Mouse (Mus musculus) left cerebral cortex, postnatal 10 days (tissue): ENCODE measurements around the gene Gcg. TPM values are rescaled to one million over a fixed set of nuclear protein-coding genes. Genes with fewer than 3 reads are reported as not detected.

ENCODE experiments used
- DNase-seq, 2 experiments: peaks; one replicate each; pipeline ENCODE4 v3.0.0; 2021 to 2022; ENCODE audit warnings: low spot score in 2 of 2, mixed read lengths in 1 of 2; ENCODE audit errors: extremely low spot score in 1 of 2
- intact Hi-C: fragments of 180-260 bp; cut with DNase I; formaldehyde crosslinking; loops from one replicate; pipeline ENCODE4 v1.15.1; 2025
- total RNA-seq, 2 experiments: library from RNA; stranded (reverse); gene quantifications; 2 replicates each; pipeline ENCODE4 v1.2.3; 2021

The Gcg gene
- total RNA-seq, 2 experiments from 2014 or later, result 0.41 to 1.5 TPM

GRCm38 (mm10) chr2:62463287-62463686 lies 20.2 kb downstream of the Gcg start:
- intact Hi-C loops, result no loop called here

GRCm38 (mm10) chr2:62462174-62462573 lies 21.3 kb downstream of the Gcg start:
- intact Hi-C loops, result no loop called here
- no peak for DNase-seq

More at GRCm38 (mm10) chr2:62463287-62463686, 20.2 kb downstream of the Gcg start:
- DNase-seq, result no peak

GRCm38 (mm10) chr2:62460815-62461450 lies 22.5 kb downstream of the Gcg start:
- DNase-seq, result no peak
- intact Hi-C loops, result no loop called here

GRCm38 (mm10) chr2:62460231-62460710 lies 23.2 kb downstream of the Gcg start:
- DNase-seq, result peak in 1 of 2 experiments; percentile 41
- intact Hi-C loops, result no loop called here

- intact Hi-C loops, result loop anchor here (2.0 to 5.0 kb wide), 5 partner anchors 112 to 807 kb away; no protein-coding TSS in a partner anchor
- no peak for DNase-seq
Measured at GRCm38 (mm10) chr2:62459241-62460174, 23.9 kb downstream of the Gcg start.

- intact Hi-C loops, result loop anchor here (2.0 to 5.0 kb wide), 5 partner anchors 111 to 806 kb away; no protein-coding TSS in a partner anchor
- peak in 1 of 2 experiments; percentile 63 for DNase-seq
Measured at GRCm38 (mm10) chr2:62458070-62458469, 25.4 kb downstream of the Gcg start.

GRCm38 (mm10) chr2:62454991-62455390 lies 28.5 kb downstream of the Gcg start:
- DNase-seq, result no peak
- intact Hi-C loops, result loop anchor here (5.0 kb wide), 4 partner anchors 108 to 803 kb away; no protein-coding TSS in a partner anchor

GRCm38 (mm10) chr2:62454033-62454432 lies 29.4 kb downstream of the Gcg start:
- intact Hi-C loops, result no loop called here
- no peak for DNase-seq

GRCm38 (mm10) chr2:62450364-62450763 lies 33.1 kb downstream of the Gcg start:
- no peak for DNase-seq
- intact Hi-C loops, result no loop called here

- DNase-seq, result no peak
- intact Hi-C loops, result no loop called here
Measured at GRCm38 (mm10) chr2:62449692-62450346, 33.6 kb downstream of the Gcg start.

GRCm38 (mm10) chr2:62440802-62441544 lies 42.5 kb downstream of the Gcg start:
- intact Hi-C loops, result no loop called here
- peak in 1 of 2 experiments; percentile 67 for DNase-seq

- DNase-seq, result no peak
- intact Hi-C loops, result no loop called here
Measured at GRCm38 (mm10) chr2:62440083-62440482, 43.4 kb downstream of the Gcg start.

GRCm38 (mm10) chr2:62431245-62431795 lies 52.1 kb downstream of the Gcg start:
- intact Hi-C loops, result no loop called here
- no peak for DNase-seq

- DNase-seq, result no peak
- intact Hi-C loops, result no loop called here
Measured at GRCm38 (mm10) chr2:62425941-62426340, 57.5 kb downstream of the Gcg start.
